Mouse (Mus musculus) olfactory bulb, adult 2 months (tissue): ENCODE data around the gene Kazn. TPM values are rescaled to one million over a fixed set of nuclear protein-coding genes. Genes with fewer than 3 reads are reported as not detected.

Experiments used
- H3K27ac ChIP-seq: fragments of 200-500 bp; 2 replicates; pipeline ENCODE4 v1.5.1; 2012; ENCODE audit warnings: low read depth, low read length; ENCODE audit not compliant: insufficient read depth
- H3K4me1 ChIP-seq: fragments of 200-500 bp; 2 replicates; pipeline ENCODE4 v1.6.1; 2012; ENCODE audit warnings: low read length; ENCODE audit not compliant: control insufficient read depth, insufficient read depth
- H3K4me3 ChIP-seq: fragments of 200-500 bp; 2 replicates; pipeline ENCODE4 v1.5.1; 2012; ENCODE audit warnings: mild to moderate bottlenecking, low read depth, low read length, moderate library complexity; ENCODE audit not compliant: insufficient read depth
- CTCF ChIP-seq: fragments of 200-500 bp; IDR thresholded peaks from 2 replicates; pipeline ENCODE4 v1.5.1; 2012; ENCODE audit warnings: low read depth, mild to moderate bottlenecking, low read length, moderate library complexity; ENCODE audit not compliant: insufficient read depth
- POLR2A ChIP-seq: fragments of 200-500 bp; IDR thresholded peaks from 2 replicates; pipeline ENCODE4 v1.6.1; 2012; ENCODE audit warnings: mild to moderate bottlenecking, low read depth, low read length, moderate library complexity; ENCODE audit not compliant: insufficient read depth
- WGBS: fragments of 180-500 bp; shearing (Covaris S2); methylation state at CpG from one replicate; pipeline ENCODE4 v1.1.7; 2018; 5-methylcytosine and 5-hydroxymethylcytosine counted together
- polyA plus RNA-seq: library from polyadenylated mRNA; stranded (reverse); fragments of >200 nt; gene quantifications from 2 replicates; pipeline ENCODE4 v1.2.4, GENCODE M21; 2012; ENCODE audit warnings: low replicate concordance; ENCODE audit not compliant: missing spikeins, insufficient read depth, insufficient read length

Kazn gene
- polyA plus RNA-seq, 1 experiment, result not detected

DNA sequence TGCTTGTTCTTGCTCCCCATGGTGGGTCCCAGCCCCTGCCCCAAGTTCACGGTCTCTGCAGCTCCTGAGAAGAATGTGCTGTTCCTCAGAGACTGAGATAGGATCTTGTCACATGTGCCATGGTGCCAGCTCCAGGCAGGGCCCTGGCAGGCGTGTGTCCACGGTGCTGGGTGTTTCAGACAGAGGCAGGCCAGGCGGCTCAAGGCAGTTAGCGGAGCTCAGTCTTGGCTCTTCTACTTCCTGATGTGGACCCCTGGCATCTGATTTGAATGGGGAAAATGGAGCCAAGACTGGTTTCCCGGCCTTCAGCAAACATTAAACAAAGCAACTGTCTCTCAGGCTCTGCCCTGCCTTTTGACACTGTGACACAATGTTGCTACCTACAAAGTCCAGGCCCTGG lies 24.7 kb downstream of the Kazn start:
- Histone ChIP-seq H3K4me1 (0 out of 2 replicates have a peak, but pooled peaks cover 3% of the 10 kb centered on the region), H3K27ac (no peak overlapping the region), H3K4me3 (no peak overlapping the region)
- TF ChIP-seq POLR2A (no peak), CTCF (no peak)
- WGBS, result 77% methylated on average over 6 of the region's 6 CpGs

DNA sequence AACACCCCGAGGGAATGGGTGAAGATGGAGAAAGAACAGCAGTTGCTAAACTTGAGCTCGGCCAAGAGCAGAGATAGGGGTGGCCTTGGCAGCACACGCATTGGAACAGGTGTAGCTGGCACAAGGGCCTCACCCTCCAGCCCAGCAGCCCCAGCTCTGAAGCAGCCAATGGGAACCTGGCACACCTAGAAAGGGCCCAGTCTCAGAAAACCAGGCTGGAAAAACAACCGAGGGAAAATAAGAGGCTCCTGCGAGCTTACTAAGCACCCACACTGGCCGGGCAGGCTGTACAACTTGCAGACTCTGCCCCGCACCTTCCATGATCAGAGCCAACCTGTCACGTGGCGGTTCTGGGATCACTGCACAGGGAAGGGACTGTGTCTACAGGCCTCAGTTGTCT lies 26.8 kb downstream of the Kazn start:
- H3K27ac ChIP-seq, result no peak overlapping the region
- 86% methylated on average over 9 of the region's 9 CpGs for WGBS
- 0 out of 2 replicates have a peak, but pooled peaks cover 3% of the 10 kb centered on the region for H3K4me1 ChIP-seq
- TF ChIP-seq CTCF (no peak), POLR2A (no peak)
- no peak overlapping the region for H3K4me3 ChIP-seq

DNA sequence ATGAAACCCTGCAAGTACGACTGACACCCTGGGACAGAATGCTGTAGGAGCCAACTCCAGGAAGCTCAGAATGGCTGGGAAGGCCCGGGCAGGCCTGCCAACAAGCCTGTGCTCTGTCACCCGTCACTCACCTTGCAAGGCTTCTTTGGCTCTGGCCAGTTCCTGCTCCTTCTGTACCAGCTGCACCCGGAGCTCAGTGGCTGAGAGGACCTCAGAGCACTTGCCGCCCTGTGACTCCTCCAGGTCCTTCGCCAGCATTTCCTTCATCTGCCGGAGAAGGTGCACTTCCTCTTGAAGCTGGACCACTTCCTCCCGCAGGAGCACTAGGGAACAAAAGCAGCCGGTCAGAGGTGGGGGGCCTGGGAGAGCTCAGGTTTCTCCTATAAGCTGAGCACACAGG lies 29.3 kb downstream of the Kazn start:
- Histone ChIP-seq H3K27ac (no peak overlapping the region), H3K4me3 (no peak overlapping the region), H3K4me1 (0 out of 2 replicates have a peak, but pooled peaks cover 3% of the 10 kb centered on the region)
- TF ChIP-seq POLR2A (no peak), CTCF (no peak)
- 68% methylated on average over 9 of the region's 9 CpGs for WGBS

DNA sequence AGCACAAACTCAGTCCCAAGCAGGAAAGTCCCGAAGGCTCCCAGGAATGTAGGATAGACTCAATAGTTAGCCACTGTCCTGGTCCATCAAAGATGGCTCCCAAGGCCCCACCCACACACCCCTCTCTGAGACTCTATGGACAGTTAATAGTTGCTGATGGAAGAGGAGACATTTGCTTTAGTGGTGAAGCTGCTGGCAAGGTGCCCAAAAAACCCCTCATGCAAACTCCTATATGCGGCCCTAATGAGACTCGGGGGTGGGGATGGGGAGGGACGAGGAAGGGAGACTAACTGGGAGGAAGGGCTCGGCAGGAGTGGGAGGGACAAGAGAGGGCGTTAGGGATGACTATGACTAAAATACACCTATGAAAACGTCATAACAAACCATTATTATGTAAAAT lies 29.7 kb downstream of the Kazn start:
- Histone ChIP-seq H3K4me3 (no peak overlapping the region), H3K4me1 (0 out of 2 replicates have a peak, but pooled peaks cover 3% of the 10 kb centered on the region), H3K27ac (no peak overlapping the region)
- 57% methylated on average over 7 of the region's 7 CpGs for WGBS
- TF ChIP-seq POLR2A, result no peak
- no peak for TF ChIP-seq CTCF

DNA sequence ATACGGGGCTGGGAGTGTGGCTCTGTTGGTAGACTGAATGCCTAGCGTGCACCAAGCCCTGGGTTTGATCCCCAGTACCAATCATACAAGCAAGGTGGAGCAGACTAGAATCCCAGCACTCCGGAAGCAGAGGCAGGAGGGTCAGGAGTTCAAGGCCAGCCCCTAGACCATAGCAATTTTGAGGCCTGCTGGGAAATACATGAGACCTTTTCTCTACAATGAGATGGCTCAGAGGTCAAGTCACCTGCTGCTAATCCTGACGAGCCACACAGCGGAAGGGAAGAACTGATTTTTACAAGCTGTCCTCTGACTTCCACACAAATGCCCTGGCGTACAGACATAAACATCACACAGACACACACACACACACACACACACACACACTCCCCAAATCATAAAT lies 33.5 kb downstream of the Kazn start:
- 95% methylated on average over 6 of the region's 6 CpGs for WGBS
- TF ChIP-seq POLR2A (no peak), CTCF (no peak)
- 0 out of 2 replicates have a peak, but pooled peaks cover 3% of the 10 kb centered on the region for H3K4me1 ChIP-seq
- H3K4me3 ChIP-seq, result no peak overlapping the region
- no peak overlapping the region for H3K27ac ChIP-seq

DNA sequence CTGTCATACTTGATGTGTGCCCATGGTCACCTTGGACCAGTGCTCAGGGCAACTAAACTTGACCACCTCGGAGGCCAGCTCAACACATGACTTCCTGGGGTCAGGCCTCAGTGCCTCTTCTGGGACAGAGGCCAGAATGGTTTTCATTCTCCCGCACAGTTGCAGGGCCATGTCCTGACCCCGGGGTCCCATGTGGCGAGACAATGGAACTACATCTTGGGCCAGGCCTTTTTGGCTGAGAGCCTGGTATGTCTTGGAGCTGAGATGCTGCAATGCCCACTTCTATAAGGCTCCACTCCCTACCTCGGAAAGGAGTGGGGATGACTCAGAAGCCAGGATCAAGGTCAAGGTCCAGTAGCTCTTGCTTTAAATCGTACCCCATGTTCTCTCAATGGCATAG lies 42.6 kb downstream of the Kazn start:
- 49% methylated on average over 6 of the region's 6 CpGs for WGBS
- no peak for TF ChIP-seq CTCF
- TF ChIP-seq POLR2A, result no peak
- no peaks in the 10 kb centered on the region for H3K4me1 ChIP-seq
- no peak overlapping the region for H3K27ac ChIP-seq
- H3K4me3 ChIP-seq, result no peak overlapping the region

DNA sequence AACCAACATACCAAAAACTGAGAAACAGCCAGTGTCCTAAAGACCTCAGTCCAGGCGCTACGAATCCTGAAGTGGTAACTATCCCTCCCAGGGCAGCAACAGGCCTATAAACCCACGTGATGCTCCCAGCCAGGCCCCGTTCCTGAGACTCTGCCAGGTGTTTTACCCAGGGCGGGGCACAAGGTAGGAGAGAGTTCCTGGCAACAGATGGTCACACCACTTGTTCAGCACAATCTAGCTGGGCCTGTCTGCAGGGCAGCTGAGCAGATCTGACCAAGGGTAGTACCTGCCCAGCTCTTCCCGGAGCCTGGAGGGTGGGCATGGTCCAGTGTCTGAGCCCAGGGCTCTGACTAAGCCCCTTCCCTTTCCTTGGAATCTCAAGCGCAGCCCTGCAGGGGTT lies 45.4 kb downstream of the Kazn start:
- H3K4me3 ChIP-seq, result no peak overlapping the region
- TF ChIP-seq CTCF, result no peak
- TF ChIP-seq POLR2A, result no peak
- H3K27ac ChIP-seq, result no peak overlapping the region
- H3K4me1 ChIP-seq, result no peaks in the 10 kb centered on the region
- whole genome bisulfite sequencing, result 96% methylated on average over 7 of the region's 7 CpGs

DNA sequence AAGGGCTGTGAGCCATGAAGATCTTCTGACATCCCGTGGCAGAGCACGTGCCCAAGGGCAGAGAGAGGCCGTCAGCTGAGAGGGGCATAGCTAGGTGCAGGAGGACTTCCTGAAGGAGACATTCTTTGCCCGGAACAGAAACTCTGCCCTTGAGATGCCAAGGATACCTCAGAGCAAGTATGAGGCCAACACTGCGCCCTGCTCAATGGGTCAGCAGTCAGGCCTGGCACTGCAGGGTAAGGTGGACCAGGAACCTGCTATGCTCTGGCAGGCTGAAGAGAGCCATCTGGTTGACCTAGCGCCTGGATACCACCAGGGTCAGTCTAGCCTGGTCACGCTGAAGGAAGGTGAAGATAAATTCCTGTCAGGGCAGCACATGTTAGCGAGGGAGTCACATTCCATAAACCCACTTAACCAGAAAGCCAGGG lies 46.0 kb downstream of the Kazn start:
- 97% methylated on average over 8 of the region's 8 CpGs for WGBS
- Histone ChIP-seq H3K4me3 (no peak overlapping the region), H3K4me1 (no peaks in the 10 kb centered on the region), H3K27ac (no peak overlapping the region)
- TF ChIP-seq POLR2A (no peak), CTCF (no peak)

DNA sequence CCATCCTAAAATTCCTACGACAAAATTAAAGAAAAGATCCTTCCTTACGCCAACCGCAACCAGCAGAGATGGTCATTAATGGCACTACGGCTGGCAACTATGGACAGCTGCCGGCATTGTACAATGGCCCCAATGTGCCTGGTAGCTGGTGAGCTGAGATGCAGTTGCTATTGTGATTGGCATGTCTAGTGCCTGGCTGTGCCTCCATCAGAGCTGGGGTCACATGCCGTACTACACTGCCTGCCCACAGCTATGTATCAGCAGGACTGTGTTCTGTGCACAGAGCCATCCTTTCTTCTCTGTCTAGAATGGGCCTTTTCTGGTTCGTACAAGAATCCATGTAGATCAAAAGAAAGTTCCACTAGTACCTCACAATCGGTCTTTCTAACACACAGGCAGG lies 49.2 kb downstream of the Kazn start:
- Histone ChIP-seq H3K4me1 (no peaks in the 10 kb centered on the region), H3K27ac (no peak overlapping the region), H3K4me3 (no peak overlapping the region)
- TF ChIP-seq POLR2A (no peak), CTCF (no peak)
- whole genome bisulfite sequencing, result 86% methylated on average over 8 of the region's 8 CpGs

DNA sequence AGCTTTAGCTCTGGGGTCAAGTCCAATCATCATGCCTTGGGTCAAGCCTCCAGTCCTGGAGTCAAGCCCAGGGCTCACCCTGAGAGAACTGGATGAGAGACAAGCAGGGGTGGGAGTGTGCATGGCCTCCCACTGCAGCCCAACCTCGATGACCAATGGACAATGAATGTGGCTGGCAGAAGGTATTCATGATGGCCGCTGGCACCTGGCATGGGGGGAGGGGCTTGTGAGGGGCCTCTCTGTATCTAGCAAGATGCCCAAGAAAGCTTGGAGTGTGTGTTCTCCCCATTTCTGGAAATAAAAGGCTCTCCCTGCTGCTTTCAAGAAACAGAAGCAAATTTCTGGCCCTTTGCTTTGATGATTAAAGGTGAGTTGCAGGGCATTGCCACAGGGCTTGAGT lies 50.7 kb downstream of the Kazn start:
- Histone ChIP-seq H3K4me3 (no peak overlapping the region), H3K27ac (no peak overlapping the region), H3K4me1 (no peaks in the 10 kb centered on the region)
- WGBS, result 49% methylated on average over 2 of the region's 2 CpGs
- TF ChIP-seq POLR2A, result no peak
- no peak for TF ChIP-seq CTCF
